Mouse (Mus musculus) urinary bladder, postnatal 0 days (tissue): ENCODE results near the gene Filip1. TPM values are rescaled to one million over a fixed set of nuclear protein-coding genes. Genes with fewer than 3 reads are reported as not detected.

ENCODE experiments used
- polyA plus RNA-seq: library from polyadenylated mRNA; unstranded; fragments of >200 nt; fragmentation: Nextera tagmentation; extraction: Ambion mirVana; gene quantifications from 2 replicates; pipeline ENCODE4 v1.2.1, GENCODE M21; 2015

Filip1 gene
- polyA plus RNA-seq: 32.4 and 43.7 TPM in 2 replicates

DNA sequence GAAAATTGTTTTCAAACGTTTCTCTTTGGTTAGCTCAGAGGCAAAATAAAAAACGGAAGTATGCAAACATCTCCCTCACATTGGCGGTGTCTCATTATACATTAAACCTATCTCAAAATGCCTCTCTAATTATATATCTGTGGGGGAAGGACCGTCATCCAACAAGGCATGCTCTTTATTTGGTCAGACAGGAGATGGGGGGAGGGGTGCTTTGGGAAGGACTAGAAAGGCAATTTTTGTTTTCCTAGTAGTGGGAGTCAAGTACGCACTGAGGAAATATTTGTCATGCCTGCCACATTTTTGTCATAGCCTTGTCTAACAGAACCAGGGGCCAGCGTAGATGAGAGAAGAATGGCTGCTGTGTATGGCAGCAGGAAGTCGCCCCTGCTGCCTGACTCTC lies at the start of gene Filip1:
Gene Filip1, minus strand, starts transcription at position 101 of the 400 bp plus-strand sequence.

GRCm38 (mm10) chr9:79792841-79793835 lies 219.5 kb downstream of the Filip1 start, which contains the start of gene Tmem30a:
Gene Tmem30a, minus strand, starts transcription at chr9:79793507.

Other genes starting within 250 kb of the Filip1 start
- gene Tmem30a, start 219.3 kb downstream of the Filip1 start, polyA plus RNA-seq: 63.7 and 73.5 TPM in 2 replicates
- gene Senp6, start 54.1 kb upstream of the Filip1 start, polyA plus RNA-seq: 34.0 and 34.2 TPM in 2 replicates
- 10.5 and 12.3 TPM in 2 replicates for gene Myo6, start 152.2 kb upstream of the Filip1 start, polyA plus RNA-seq